Mouse (Mus musculus): ENCODE data around the gene Zfand5.
A peak's percentile ranks its signal among the peaks of the same experiment; 100 is the strongest.
"Not testable (repeated sequence)": the region's sequence is repeated elsewhere in the genome, so short reads cannot be mapped to it uniquely, and the experiment has no call there.

Zfand5 gene

GRCm38 (mm10) chr19:21271741-21272654 lies at the start of gene Zfand5:
Gene Zfand5, plus strand, starts transcription at chr19:21272278.
- DNase-seq: peak; percentile 100

GRCm38 (mm10) chr19:21227131-21227530 lies 44.9 kb upstream of the Zfand5 start:
- peak; percentile 19 for DNase-seq

GRCm38 (mm10) chr19:21227754-21228153 lies 44.3 kb upstream of the Zfand5 start:
- peak; percentile 21 for DNase-seq

GRCm38 (mm10) chr19:21248730-21249129 lies 23.3 kb upstream of the Zfand5 start:
- not testable (repeated sequence) for DNase-seq

GRCm38 (mm10) chr19:21253846-21254245 lies 18.2 kb upstream of the Zfand5 start:
- no peak for DNase-seq

GRCm38 (mm10) chr19:21255920-21256319 lies 16.2 kb upstream of the Zfand5 start:
- DNase-seq: no peak

GRCm38 (mm10) chr19:21259453-21259852 lies 12.6 kb upstream of the Zfand5 start:
- DNase-seq: no peak

- no peak for DNase-seq
These were observed 11.8 kb upstream of the Zfand5 start for GRCm38 (mm10) chr19:21260280-21260679.

GRCm38 (mm10) chr19:21271186-21271585 lies 892 bp upstream of the Zfand5 start:
- DNase-seq: peak; percentile 25

- DNase-seq: peak; percentile 80
These were observed 692 bp downstream of the Zfand5 start for GRCm38 (mm10) chr19:21272655-21273284.

- DNase-seq: peak; percentile 9
These were observed 1.4 kb downstream of the Zfand5 start for GRCm38 (mm10) chr19:21273440-21273839.

GRCm38 (mm10) chr19:21274181-21274591 lies 2.1 kb downstream of the Zfand5 start:
- DNase-seq: peak; percentile 61

- DNase-seq: no peak
These were observed 2.6 kb downstream of the Zfand5 start for GRCm38 (mm10) chr19:21274714-21275113.

- no peak for DNase-seq
These were observed 4.2 kb downstream of the Zfand5 start for GRCm38 (mm10) chr19:21276317-21276716.

- no peak for DNase-seq
These were observed 14.5 kb downstream of the Zfand5 start for GRCm38 (mm10) chr19:21286421-21287097.

- no peak for DNase-seq
These were observed 25.3 kb downstream of the Zfand5 start for GRCm38 (mm10) chr19:21297411-21297810.

GRCm38 (mm10) chr19:21301787-21302186 lies 29.7 kb downstream of the Zfand5 start:
- DNase-seq: no peak

GRCm38 (mm10) chr19:21307755-21308154 lies 35.7 kb downstream of the Zfand5 start:
- no peak for DNase-seq

- DNase-seq: not testable (repeated sequence)
These were observed 38.3 kb downstream of the Zfand5 start for GRCm38 (mm10) chr19:21310364-21310763.

- no peak for DNase-seq
These were observed 43.6 kb downstream of the Zfand5 start for GRCm38 (mm10) chr19:21315701-21316100.

GRCm38 (mm10) chr19:21319618-21320017 lies 47.5 kb downstream of the Zfand5 start:
- no peak for DNase-seq

- DNase-seq: no peak
These were observed 53.3 kb downstream of the Zfand5 start for GRCm38 (mm10) chr19:21325333-21325732.

GRCm38 (mm10) chr19:21328951-21329350 lies 56.9 kb downstream of the Zfand5 start:
- no peak for DNase-seq

All from kidney, postnatal 14 days (tissue).